Mouse (Mus musculus) olfactory bulb, adult 2 months (tissue): ENCODE measurements around the gene Vapb.

Experiments used
- CTCF ChIP-seq: fragments of 200-500 bp; IDR thresholded peaks from 2 replicates; pipeline ENCODE4 v1.5.1; 2012; ENCODE audit warnings: low read depth, mild to moderate bottlenecking, low read length, moderate library complexity; ENCODE audit not compliant: insufficient read depth
- POLR2A ChIP-seq: fragments of 200-500 bp; IDR thresholded peaks from 2 replicates; pipeline ENCODE4 v1.6.1; 2012; ENCODE audit warnings: mild to moderate bottlenecking, low read depth, low read length, moderate library complexity; ENCODE audit not compliant: insufficient read depth

DNA sequence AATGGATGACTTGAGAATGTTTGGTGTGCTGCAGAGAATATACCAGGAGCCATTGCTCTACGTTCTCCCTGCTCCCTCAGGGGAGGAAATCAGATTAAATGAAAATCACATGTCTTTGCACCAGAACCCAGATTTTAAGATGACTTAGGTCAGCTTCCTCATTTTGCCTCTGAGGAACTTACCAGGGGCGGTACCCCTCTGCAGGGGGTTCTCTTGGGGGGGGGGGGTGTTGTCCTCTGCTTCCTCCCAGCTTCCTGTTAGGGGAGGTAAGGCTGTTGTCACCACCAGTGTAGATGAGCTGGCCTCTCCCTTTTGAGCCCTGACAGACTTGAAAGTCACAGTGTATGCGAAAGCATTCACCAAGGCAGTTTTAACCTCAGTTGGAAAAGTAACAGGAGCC is 47.1 kb downstream of the Vapb start:
- TF ChIP-seq CTCF (no peak), POLR2A (no peak)
